Mouse (Mus musculus) heart, postnatal 0 days (tissue): ENCODE measurements at regions not wholly inside any gene's neighbourhood (a gene's known extent, or its start where the extent isn't known, plus 50 kb on each side); places are given as distances from the start of the nearest gene placed in this dataset.

Source experiments
- ATAC-seq: fragments of 200-750 bp; cut with Nextera tagmentation; 2 replicates; pipeline ENCODE4 v1.8.0; 2017; ENCODE audit warnings: low read depth, moderate number of reproducible peaks, moderate library complexity; ENCODE audit not compliant: insufficient read depth
- DNase-seq: peaks from one replicate; pipeline ENCODE4 v3.0.0-alpha.2; 2016; ENCODE audit warnings: low spot score
- H3K27ac ChIP-seq: fragments of 300-500 bp; sonication (generic); 2 replicates; pipeline ENCODE4 v1.5.1; 2014; ENCODE audit warnings: low read depth, mild to moderate bottlenecking
- H3K27me3 ChIP-seq: fragments of 300-500 bp; sonication (generic); 2 replicates; pipeline ENCODE4 v1.6.1; 2014; ENCODE audit warnings: low read length, mixed read lengths; ENCODE audit not compliant: control insufficient read depth, insufficient read depth
- H3K36me3 ChIP-seq: fragments of 300-500 bp; sonication (generic); replicated peaks from 2 replicates; pipeline ENCODE4 v1.6.1; 2014; ENCODE audit warnings: low read length, mixed read lengths; ENCODE audit not compliant: control insufficient read depth, insufficient read depth
- H3K4me1 ChIP-seq: fragments of 300-500 bp; sonication (generic); 2 replicates; pipeline ENCODE4 v1.6.1; 2014; ENCODE audit warnings: antibody characterized with exemption; ENCODE audit not compliant: control insufficient read depth, insufficient read depth
- H3K4me2 ChIP-seq: fragments of 300-500 bp; sonication (generic); 2 replicates; pipeline ENCODE4 v1.6.1; 2014; ENCODE audit warnings: low read depth, mild to moderate bottlenecking, low read length, moderate library complexity
- H3K4me3 ChIP-seq: fragments of 300-500 bp; sonication (generic); 2 replicates; pipeline ENCODE4 v1.5.1; 2014; ENCODE audit warnings: low read depth, low read length
- H3K9ac ChIP-seq: fragments of 300-500 bp; sonication (generic); replicated peaks from 2 replicates; pipeline ENCODE4 v1.6.1; 2014; ENCODE audit warnings: low read depth, low read length, mixed read lengths
- H3K9me3 ChIP-seq: fragments of 300-500 bp; sonication (generic); replicated peaks from 2 replicates; pipeline ENCODE4 v1.6.1; 2016; ENCODE audit warnings: low read length; ENCODE audit not compliant: control insufficient read depth
- CTCF ChIP-seq: IDR thresholded peaks from 2 replicates; pipeline ENCODE4 v1.5.1; 2016; ENCODE audit warnings: antibody characterized with exemption, control low read depth, low read depth
- EP300 ChIP-seq: IDR thresholded peaks from 2 replicates; pipeline ENCODE4 v1.6.1; 2016; ENCODE audit warnings: antibody characterized with exemption, low read depth
- WGBS: fragments of 180-500 bp; shearing (Covaris S2); extraction: QIAGEN DNeasy Blood & Tissue Kit; methylation state at CpG from one replicate; pipeline ENCODE4 v1.1.7; 2014; 5-methylcytosine and 5-hydroxymethylcytosine counted together

DNA sequence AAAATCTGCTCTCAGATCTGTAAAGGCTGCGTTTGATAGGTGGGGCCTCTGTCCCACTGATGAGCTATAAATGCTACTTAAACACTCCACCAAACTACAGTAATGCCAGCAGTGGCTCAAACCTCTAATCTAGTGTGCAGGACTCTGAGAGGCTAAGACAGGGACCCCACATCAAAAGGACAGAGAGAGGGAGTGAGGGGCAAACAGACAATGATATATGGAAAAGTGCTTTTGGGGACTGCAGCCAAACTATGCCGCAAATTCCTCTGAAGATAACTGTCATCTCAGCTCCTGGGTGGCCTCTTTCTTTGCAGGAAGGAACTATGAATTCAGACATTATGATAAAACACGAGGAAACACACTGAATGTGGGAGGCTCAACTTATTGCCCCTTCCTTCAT, 138.9 kb upstream of the Ddit4l start:
- ATAC-seq: no peak
- Histone ChIP-seq H3K9ac (no peak overlapping the region), H3K9me3 (no peaks in the 10 kb centered on the region), H3K27ac (no peak overlapping the region), H3K4me1 (0 out of 2 replicates have a peak, but pooled peaks cover 3% of the 10 kb centered on the region), H3K4me3 (no peak overlapping the region), H3K4me2 (no peak overlapping the region), H3K27me3 (no peaks in the 10 kb centered on the region), H3K36me3 (no peaks in the 10 kb centered on the region)
- TF ChIP-seq CTCF (no peak), EP300 (no peak)
- 38% methylated on average over 3 of the region's 3 CpGs for WGBS
- no peak for DNase-seq

DNA sequence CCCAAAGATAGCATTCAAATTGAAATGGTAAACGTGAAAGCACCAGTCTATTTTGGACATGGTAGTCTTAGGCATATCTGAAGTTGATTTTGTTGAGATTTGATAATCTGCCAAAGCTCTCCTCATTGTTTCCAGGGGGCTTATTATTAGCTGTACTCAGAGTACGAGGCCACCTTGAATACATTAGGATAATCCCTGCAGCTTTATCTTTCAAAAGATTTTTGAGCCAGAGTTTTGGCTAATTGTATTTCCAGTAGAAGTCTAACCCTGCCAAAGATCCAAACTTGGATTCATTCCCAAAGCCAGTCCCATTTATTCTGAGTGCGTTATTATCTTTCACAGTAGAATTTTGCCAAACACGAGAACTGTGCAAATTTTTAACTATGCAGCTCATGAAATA, 138.4 kb upstream of the Ddit4l start:
- no peaks in the 10 kb centered on the region for H3K36me3 ChIP-seq
- H3K4me2 ChIP-seq: no peak overlapping the region
- no peak for TF ChIP-seq CTCF
- TF ChIP-seq EP300: no peak
- no peaks in the 10 kb centered on the region for H3K27me3 ChIP-seq
- 28% methylated on average over 4 of the region's 4 CpGs for WGBS
- H3K9me3 ChIP-seq: no peaks in the 10 kb centered on the region
- no peak for ATAC-seq
- 0 out of 2 replicates have a peak, but pooled peaks cover 3% of the 10 kb centered on the region for H3K4me1 ChIP-seq
- H3K9ac ChIP-seq: no peak overlapping the region
- DNase-seq: no peak
- no peak overlapping the region for H3K4me3 ChIP-seq
- H3K27ac ChIP-seq: no peak overlapping the region

GRCm38 (mm10) chr3:137489592-137489991, 131.8 kb upstream of the Ddit4l start:
- Histone ChIP-seq H3K27ac (no peak overlapping the region), H3K27me3 (no peaks in the 10 kb centered on the region), H3K9me3 (no peaks in the 10 kb centered on the region), H3K4me2 (no peak overlapping the region), H3K36me3 (no peaks in the 10 kb centered on the region), H3K4me3 (no peak overlapping the region), H3K9ac (no peak overlapping the region), H3K4me1 (no peaks in the 10 kb centered on the region)
- ATAC-seq (no peak), DNase-seq (no peak)
- TF ChIP-seq CTCF: no peak
- TF ChIP-seq EP300: no peak

DNA sequence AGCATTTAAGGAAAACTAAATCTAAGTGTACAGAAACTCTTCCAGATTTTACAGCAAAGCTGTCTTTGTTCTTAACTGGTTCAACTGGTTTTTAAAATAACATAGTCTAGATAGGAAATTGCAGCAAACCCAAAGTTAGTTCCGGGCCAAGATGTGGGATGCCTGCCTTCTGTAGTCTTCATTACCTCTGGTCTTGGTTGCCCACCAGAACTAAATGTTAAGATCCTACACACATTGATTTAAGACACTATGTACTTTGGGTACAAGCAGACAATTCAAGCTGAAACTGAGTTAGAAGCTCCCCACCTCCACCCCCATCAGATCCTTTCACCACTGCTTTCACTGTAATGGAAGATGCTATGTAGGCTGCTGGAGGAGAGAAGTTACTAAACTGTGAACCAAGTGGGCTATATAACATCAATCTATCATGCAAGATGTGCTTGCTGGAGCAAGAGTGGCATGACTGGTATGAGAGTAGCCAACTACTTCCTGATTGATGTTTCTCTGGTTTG, 129.8 kb upstream of the Ddit4l start:
- TF ChIP-seq CTCF (no peak), EP300 (no peak)
- ATAC-seq (no peak), DNase-seq (no peak)
- no peaks in the 10 kb centered on the region for H3K36me3 ChIP-seq
- H3K9me3 ChIP-seq: no peaks in the 10 kb centered on the region
- H3K4me3 ChIP-seq: no peak overlapping the region
- H3K4me1 ChIP-seq: no peaks in the 10 kb centered on the region
- WGBS: 88% methylated on average over 1 of the region's 1 CpGs
- H3K27ac ChIP-seq: no peak overlapping the region
- no peak overlapping the region for H3K9ac ChIP-seq
- no peak overlapping the region for H3K4me2 ChIP-seq
- no peaks in the 10 kb centered on the region for H3K27me3 ChIP-seq

DNA sequence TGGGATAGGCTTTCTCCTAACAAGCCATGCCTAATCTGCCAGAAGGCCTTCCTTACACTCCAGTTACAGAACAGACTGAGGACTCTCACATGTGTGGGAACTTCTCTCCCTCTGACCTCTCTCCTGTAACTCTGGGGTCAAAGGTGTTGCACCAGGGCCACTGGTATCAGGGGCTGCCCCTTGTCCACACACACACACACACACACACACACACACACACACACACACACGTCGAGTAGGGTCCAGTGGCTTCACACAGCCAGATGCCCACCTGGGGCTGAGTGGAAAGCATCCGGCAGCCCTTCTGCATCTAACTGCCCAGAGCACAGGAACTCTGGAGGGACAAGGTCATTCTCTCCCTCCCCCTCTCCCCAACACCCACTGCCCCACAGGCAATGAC, 123.1 kb upstream of the Ddit4l start:
- no peak overlapping the region for H3K4me3 ChIP-seq
- H3K4me2 ChIP-seq: no peak overlapping the region
- no peak overlapping the region for H3K9ac ChIP-seq
- 80% methylated on average over 3 of the region's 3 CpGs for WGBS
- H3K36me3 ChIP-seq: no peaks in the 10 kb centered on the region
- H3K9me3 ChIP-seq: no peaks in the 10 kb centered on the region
- TF ChIP-seq CTCF (no peak), EP300 (no peak)
- no peaks in the 10 kb centered on the region for H3K4me1 ChIP-seq
- DNase-seq: no peak
- no peak overlapping the region for H3K27ac ChIP-seq
- no peak for ATAC-seq
- H3K27me3 ChIP-seq: no peaks in the 10 kb centered on the region

- DNase-seq: no peak
- ATAC-seq: no peak
- Histone ChIP-seq H3K27ac (no peak overlapping the region), H3K4me1 (0 out of 2 replicates have a peak, but pooled peaks cover 5% of the 10 kb centered on the region), H3K4me2 (no peak overlapping the region), H3K4me3 (no peak overlapping the region), H3K9me3 (no peaks in the 10 kb centered on the region), H3K27me3 (no peaks in the 10 kb centered on the region), H3K36me3 (no peaks in the 10 kb centered on the region), H3K9ac (no peak overlapping the region)
- 81% methylated on average over 1 of the region's 1 CpGs for WGBS
- TF ChIP-seq CTCF (no peak), EP300 (no peak)
Measured at GRCm38 (mm10) chr3:137511283-137511682, 110.1 kb upstream of the Ddit4l start.
